Mouse (Mus musculus): ENCODE data around the gene Mus81.
A peak's percentile ranks its signal among the peaks of the same experiment; 100 is the strongest.

DNA sequence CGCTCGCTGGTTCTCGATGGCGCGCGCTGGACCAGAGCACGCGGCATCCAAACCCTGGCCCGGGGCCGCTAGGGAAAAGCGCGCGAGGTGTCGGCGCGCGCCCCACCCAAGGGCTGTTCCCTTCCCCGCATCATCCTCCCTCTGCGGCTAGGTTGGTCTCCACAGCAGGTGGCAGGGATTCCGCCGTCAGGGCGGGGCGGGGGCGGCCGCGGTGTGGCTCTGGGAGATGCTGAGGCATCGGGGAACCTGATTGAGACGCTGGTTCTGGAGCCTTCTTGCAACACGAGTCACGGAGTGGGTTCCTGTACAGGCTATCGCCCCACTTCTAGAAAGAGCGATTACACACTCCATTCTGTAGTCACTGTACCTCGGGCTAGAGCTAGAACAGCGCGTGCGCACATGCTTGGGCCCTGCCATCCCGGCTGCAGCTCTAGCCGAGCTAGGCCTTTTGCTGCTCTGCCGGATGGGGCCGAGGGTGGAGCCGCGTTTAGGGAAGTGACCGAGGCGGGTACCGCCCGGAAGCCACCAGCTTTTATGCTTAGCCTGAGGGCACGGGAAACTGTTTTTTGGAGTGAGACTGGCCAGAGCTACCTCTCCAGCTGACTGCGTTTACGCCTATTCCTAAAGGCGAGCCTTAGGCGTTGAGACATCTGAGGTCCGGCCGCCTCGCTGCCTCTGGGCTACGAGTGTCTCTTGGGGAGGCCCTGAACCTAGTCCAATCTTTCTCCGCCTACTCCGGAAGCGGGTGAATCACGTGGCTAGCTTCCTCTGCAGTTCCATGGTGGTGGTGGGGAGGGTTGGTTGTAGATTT lies 2.9 kb upstream of the Mus81 start:
- TF ChIP-seq CHD2 (IDR thresholded peaks at IDR 0.05; ENCODE audit: low read depth, low read length) (no peak), ZC3H11A (IDR thresholded peaks at IDR 0.05; ENCODE audit: borderline replicate concordance, low read depth, low read length) (no peak), HCFC1 (IDR thresholded peaks at IDR 0.05; ENCODE audit: borderline replicate concordance, insufficient read depth, low read length) (peak; percentile 13; the same call in 1 of the 2 replicates), ZNF384 (IDR thresholded peaks at IDR 0.05; ENCODE audit: low read depth, low read length) (no peak)

Data from ES-E14 (cell line).